Mouse (Mus musculus) limb, embryonic 11.5 days (tissue): Measurements from ENCODE around the gene Tenm4. TPM values are rescaled to one million over a fixed set of nuclear protein-coding genes. Genes with fewer than 3 reads are reported as not detected.

ENCODE experiments used
- ATAC-seq: fragments of 200-750 bp; cut with Nextera tagmentation; 2 replicates; pipeline ENCODE4 v1.8.0; 2017; ENCODE audit warnings: low read depth; ENCODE audit not compliant: insufficient number of reproducible peaks, low FRiP score, low TSS enrichment
- DNase-seq: peaks from one replicate; pipeline ENCODE4 v3.0.0-alpha.2; 2015; ENCODE audit warnings: low spot score
- H3K27ac ChIP-seq: fragments of 300-500 bp; sonication (generic); replicated peaks from 2 replicates; pipeline ENCODE4 v1.5.1; 2014; ENCODE audit warnings: low read depth, mild to moderate bottlenecking, low read length
- H3K27me3 ChIP-seq: fragments of 300-500 bp; sonication (generic); 2 replicates; pipeline ENCODE4 v1.6.1; 2014; ENCODE audit warnings: mild to moderate bottlenecking, low read length, mixed read lengths; ENCODE audit not compliant: control insufficient read depth, insufficient read depth
- H3K36me3 ChIP-seq: fragments of 300-500 bp; sonication (generic); 2 replicates; pipeline ENCODE4 v1.6.1; 2014; ENCODE audit warnings: mild to moderate bottlenecking, low read length, moderate library complexity, mixed read lengths; ENCODE audit not compliant: control insufficient read depth, insufficient read depth
- H3K4me1 ChIP-seq: fragments of 300-500 bp; sonication (generic); 2 replicates; pipeline ENCODE4 v1.6.1; 2014; ENCODE audit warnings: low read length, mixed read lengths; ENCODE audit not compliant: control insufficient read depth, insufficient read depth
- H3K4me2 ChIP-seq: fragments of 300-500 bp; sonication (generic); 2 replicates; pipeline ENCODE4 v1.6.1; 2014; ENCODE audit warnings: low read depth, mild to moderate bottlenecking, moderate library complexity; ENCODE audit not compliant: severe bottlenecking
- H3K4me3 ChIP-seq: fragments of 300-500 bp; sonication (generic); 2 replicates; pipeline ENCODE4 v1.5.1; 2014; ENCODE audit warnings: low read depth, low read length
- H3K9ac ChIP-seq: fragments of 300-500 bp; sonication (generic); 2 replicates; pipeline ENCODE4 v1.6.1; 2014; ENCODE audit warnings: mild to moderate bottlenecking, low read length
- H3K9me3 ChIP-seq: fragments of 300-500 bp; sonication (generic); 2 replicates; pipeline ENCODE4 v1.6.1; 2016; ENCODE audit warnings: low read length; ENCODE audit not compliant: control insufficient read depth
- WGBS: fragments of 180-500 bp; shearing (Covaris S2); extraction: QIAGEN DNeasy Blood & Tissue Kit; methylation state at CpG from one replicate; pipeline ENCODE4 v1.1.7; 2014; 5-methylcytosine and 5-hydroxymethylcytosine counted together
- polyA plus RNA-seq: library from polyadenylated mRNA; unstranded; fragments of >200 nt; fragmentation: Nextera tagmentation; extraction: Ambion mirVana; gene quantifications from 2 replicates; pipeline ENCODE4 v1.2.1, GENCODE M21; 2014

Gene Tenm4
- polyA plus RNA-seq, 1 experiment from 2014 or later: 43.1 TPM

- DNase-seq (no peak), ATAC-seq (no peak)
- Histone ChIP-seq H3K9ac (no peak overlapping the region), H3K4me3 (no peak overlapping the region), H3K27ac (no peak overlapping the region), H3K9me3 (no peaks in the 10 kb centered on the region), H3K4me1 (no peaks in the 10 kb centered on the region), H3K4me2 (no peak overlapping the region), H3K27me3 (no peaks in the 10 kb centered on the region), H3K36me3 (no peaks in the 10 kb centered on the region)
- 63% methylated on average over 2 of the region's 2 CpGs for WGBS
These were observed 69.6 kb downstream of the Tenm4 start for GRCm38 (mm10) chr7:96240661-96241060.

DNA sequence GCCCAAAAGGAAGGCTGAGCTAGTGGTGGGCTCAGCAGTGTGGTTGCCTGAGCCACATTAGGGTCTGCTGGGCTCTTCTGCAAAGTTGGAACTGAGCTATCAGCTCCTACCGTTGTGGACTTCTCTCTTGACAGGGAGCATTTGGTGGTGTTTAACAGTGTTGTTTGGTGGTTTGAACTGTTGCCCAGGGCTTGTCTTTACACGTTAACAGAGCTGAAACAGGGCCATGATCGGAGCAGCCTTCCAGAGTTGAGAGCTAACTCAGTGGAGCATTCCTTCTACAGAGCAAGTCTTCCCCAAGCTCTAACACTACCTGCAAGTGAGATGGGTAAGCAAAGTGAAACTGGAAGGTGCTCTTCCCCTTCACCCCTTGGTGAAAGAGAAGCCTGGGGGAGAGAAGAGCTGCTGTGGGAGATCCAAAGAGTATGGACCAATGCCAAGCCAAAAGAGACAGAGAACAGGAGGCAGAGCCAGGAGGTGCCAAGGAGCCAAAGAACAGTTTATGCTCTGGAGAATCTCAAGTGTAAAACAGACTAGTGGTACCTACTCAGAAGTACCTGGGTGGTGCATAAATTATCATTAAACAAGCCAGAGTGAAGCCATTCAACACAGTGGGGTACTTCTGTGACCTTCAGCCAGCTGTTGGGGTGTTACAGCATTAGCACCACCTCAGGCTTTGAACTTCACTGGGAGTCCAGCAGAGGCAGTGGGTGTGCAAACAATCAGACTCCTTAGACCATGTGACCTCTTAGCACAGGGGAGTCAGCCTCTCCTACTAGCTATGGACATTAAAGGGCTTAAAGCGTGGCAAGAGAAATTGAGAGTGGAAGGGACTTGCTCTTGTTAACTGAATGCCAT is 71.5 kb downstream of the Tenm4 start:
- 75% methylated on average over 4 of the region's 4 CpGs for WGBS
- H3K9ac ChIP-seq: no peak overlapping the region
- DNase-seq: no peak

DNA sequence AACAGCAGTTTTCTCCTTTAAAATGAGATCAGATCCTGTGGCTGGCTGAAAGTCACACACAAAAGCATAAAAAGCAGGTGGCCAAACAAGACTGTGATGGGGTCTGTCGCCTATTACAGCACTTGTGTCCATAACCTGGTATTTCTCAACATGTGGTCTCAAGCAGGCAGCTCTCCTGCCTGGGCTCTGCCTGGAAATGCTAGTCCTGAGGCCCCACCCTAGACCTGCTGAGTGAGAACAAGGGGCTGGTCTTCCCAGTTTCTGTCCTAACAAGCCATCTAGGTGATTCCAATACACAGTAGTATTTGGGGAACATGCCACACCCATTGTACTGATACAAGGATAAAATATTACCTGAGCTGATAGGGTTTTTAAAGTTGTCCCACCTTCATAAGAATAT is 73.8 kb downstream of the Tenm4 start:
- H3K27me3 ChIP-seq: no peaks in the 10 kb centered on the region
- no peaks in the 10 kb centered on the region for H3K9me3 ChIP-seq
- H3K4me3 ChIP-seq: no peak overlapping the region
- no peak overlapping the region for H3K4me2 ChIP-seq
- no peak overlapping the region for H3K27ac ChIP-seq
- ATAC-seq (no peak), DNase-seq (no peak)
- H3K36me3 ChIP-seq: no peaks in the 10 kb centered on the region
- 79% methylated on average over 1 of the region's 1 CpGs for WGBS
- H3K4me1 ChIP-seq: no peaks in the 10 kb centered on the region
- H3K9ac ChIP-seq: no peak overlapping the region

More for the DNA sequence above, 71.5 kb downstream of the Tenm4 start:
- Histone ChIP-seq H3K4me1 (no peaks in the 10 kb centered on the region), H3K36me3 (no peaks in the 10 kb centered on the region), H3K27me3 (no peaks in the 10 kb centered on the region), H3K9me3 (no peaks in the 10 kb centered on the region), H3K27ac (no peak overlapping the region), H3K4me3 (no peak overlapping the region), H3K4me2 (no peak overlapping the region)
- no peak for ATAC-seq

DNA sequence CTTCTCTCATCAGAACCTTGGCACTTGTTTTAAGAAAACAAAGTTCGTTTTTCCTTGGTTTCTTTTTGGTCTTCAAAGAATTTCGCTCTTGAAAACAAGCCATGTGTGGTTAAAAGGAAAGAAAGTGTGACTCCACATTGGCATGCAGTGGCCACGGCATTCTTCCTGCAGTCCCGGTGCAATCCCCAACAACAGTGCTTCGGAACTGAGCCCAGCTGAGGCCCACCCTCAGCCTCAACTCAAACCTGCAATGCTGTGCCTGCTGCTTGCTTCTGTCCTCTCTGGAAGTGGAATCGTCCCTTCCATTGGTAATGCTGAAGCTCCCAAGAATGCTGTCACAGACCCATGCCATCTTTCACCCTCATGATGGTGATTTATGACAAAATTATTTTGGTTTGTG is 88.6 kb downstream of the Tenm4 start:
- Histone ChIP-seq H3K9me3 (no peaks in the 10 kb centered on the region), H3K4me2 (no peak overlapping the region), H3K4me1 (no peaks in the 10 kb centered on the region), H3K9ac (no peak overlapping the region), H3K27ac (no peak overlapping the region), H3K27me3 (no peaks in the 10 kb centered on the region), H3K4me3 (no peak overlapping the region), H3K36me3 (no peaks in the 10 kb centered on the region)
- DNase-seq: no peak
- ATAC-seq: no peak
- 89% methylated on average over 6 of the region's 6 CpGs for WGBS

GRCm38 (mm10) chr7:96262182-96262581 is 91.1 kb downstream of the Tenm4 start:
- Histone ChIP-seq H3K9ac (no peak overlapping the region), H3K36me3 (no peaks in the 10 kb centered on the region), H3K27me3 (no peaks in the 10 kb centered on the region), H3K4me1 (no peaks in the 10 kb centered on the region), H3K9me3 (no peaks in the 10 kb centered on the region), H3K4me3 (no peak overlapping the region), H3K4me2 (no peak overlapping the region), H3K27ac (no peak overlapping the region)
- ATAC-seq (no peak), DNase-seq (no peak)

DNA sequence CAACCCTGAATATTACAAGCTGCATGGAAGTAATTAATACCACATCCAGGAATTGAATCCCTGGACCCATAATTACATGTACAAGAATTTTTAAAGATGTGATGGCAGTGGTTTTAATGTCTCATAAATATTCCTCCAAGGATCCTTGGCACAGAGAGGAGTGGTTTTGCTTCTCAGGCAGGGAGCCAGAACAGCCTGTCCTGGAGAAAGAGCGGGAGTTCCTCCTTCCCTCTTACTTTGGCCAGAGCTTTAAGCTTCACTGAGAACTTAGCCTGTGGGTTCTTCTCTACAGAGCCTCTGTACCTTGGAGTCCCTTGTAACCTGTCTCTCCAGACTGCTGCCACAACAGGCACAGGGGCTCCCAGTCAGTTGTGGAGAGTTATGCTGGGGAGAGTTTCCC is 94.9 kb downstream of the Tenm4 start:
- no peaks in the 10 kb centered on the region for H3K27me3 ChIP-seq
- H3K27ac ChIP-seq: no peak overlapping the region
- H3K4me1 ChIP-seq: no peaks in the 10 kb centered on the region
- WGBS: 88% methylated on average over 1 of the region's 1 CpGs
- no peak overlapping the region for H3K4me2 ChIP-seq
- DNase-seq (no peak), ATAC-seq (no peak)
- no peak overlapping the region for H3K9ac ChIP-seq
- H3K4me3 ChIP-seq: no peak overlapping the region
- no peaks in the 10 kb centered on the region for H3K9me3 ChIP-seq
- no peaks in the 10 kb centered on the region for H3K36me3 ChIP-seq

DNA sequence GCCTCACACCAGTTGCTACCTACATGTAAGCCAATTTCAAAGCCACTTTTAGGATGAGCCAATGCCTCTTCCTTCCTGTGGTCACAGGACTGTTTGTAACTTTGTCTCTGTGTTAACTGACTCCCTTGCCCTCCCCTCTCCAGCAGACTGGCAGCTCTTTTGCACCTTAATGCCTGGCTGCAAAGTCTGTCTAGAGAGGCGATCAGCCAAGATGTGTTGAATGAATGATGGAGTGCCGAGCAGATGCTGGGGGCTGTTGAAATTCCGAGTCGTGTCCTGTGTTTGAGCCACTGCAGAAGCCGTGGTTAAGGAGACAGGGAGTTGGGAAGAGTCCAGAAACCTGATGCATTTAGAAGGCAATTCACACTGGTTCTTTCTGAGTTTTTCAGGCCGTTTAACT is 96.2 kb downstream of the Tenm4 start:
- Histone ChIP-seq H3K27ac (no peak overlapping the region), H3K9ac (no peak overlapping the region), H3K9me3 (no peaks in the 10 kb centered on the region), H3K4me2 (no peak overlapping the region), H3K4me1 (no peaks in the 10 kb centered on the region), H3K36me3 (no peaks in the 10 kb centered on the region), H3K27me3 (no peaks in the 10 kb centered on the region), H3K4me3 (no peak overlapping the region)
- ATAC-seq (no peak), DNase-seq (no peak)
- 35% methylated on average over 6 of the region's 6 CpGs for WGBS

DNA sequence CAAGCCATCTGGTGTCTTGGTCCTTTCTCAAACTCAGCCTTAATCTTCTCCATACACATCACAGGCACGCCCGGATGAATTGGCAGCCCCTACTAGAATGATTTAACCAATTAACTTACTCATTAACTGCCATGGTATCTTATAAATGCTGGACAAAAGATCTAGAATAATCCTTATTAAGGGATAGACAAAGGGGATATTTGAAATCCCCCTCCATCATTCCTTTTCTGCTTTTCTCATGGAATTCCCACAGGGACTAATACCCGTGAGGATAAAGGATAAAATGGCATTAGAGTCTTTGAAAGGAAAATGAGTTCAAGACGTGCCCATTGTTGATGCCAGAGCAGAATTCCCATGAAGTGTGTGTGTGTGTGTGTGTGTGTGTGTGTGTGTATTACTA is 99.6 kb downstream of the Tenm4 start:
- DNase-seq: no peak
- no peak overlapping the region for H3K9ac ChIP-seq
- no peak overlapping the region for H3K4me2 ChIP-seq
- no peak for ATAC-seq
- H3K36me3 ChIP-seq: no peaks in the 10 kb centered on the region
- no peak overlapping the region for H3K4me3 ChIP-seq
- no peaks in the 10 kb centered on the region; the same call in 1 of the 2 replicates for H3K9me3 ChIP-seq
- H3K27ac ChIP-seq: no peak overlapping the region
- WGBS: 76% methylated on average over 4 of the region's 4 CpGs
- no peaks in the 10 kb centered on the region for H3K4me1 ChIP-seq
- H3K27me3 ChIP-seq: no peaks in the 10 kb centered on the region

GRCm38 (mm10) chr7:96272068-96272467 is 101.0 kb downstream of the Tenm4 start:
- DNase-seq (no peak), ATAC-seq (no peak)
- Histone ChIP-seq H3K27ac (no peak overlapping the region), H3K9ac (no peak overlapping the region), H3K4me1 (no peaks in the 10 kb centered on the region), H3K4me3 (no peak overlapping the region), H3K4me2 (no peak overlapping the region), H3K27me3 (no peaks in the 10 kb centered on the region), H3K36me3 (no peaks in the 10 kb centered on the region), H3K9me3 (no peaks in the 10 kb centered on the region; the same call in 1 of the 2 replicates)
- 70% methylated on average over 3 of the region's 3 CpGs for WGBS
